Mouse (Mus musculus): Measurements from ENCODE around the gene Ltb4r1. TPM values are rescaled to one million over a fixed set of nuclear protein-coding genes. Genes with fewer than 3 reads are reported as not detected.

Gene Ltb4r1
- 0.26 TPM in 1 of 2 replicates, not detected in the other for polyA plus RNA-seq (2015; fragmentation: Nextera tagmentation; extraction: Ambion mirVana)

DNA sequence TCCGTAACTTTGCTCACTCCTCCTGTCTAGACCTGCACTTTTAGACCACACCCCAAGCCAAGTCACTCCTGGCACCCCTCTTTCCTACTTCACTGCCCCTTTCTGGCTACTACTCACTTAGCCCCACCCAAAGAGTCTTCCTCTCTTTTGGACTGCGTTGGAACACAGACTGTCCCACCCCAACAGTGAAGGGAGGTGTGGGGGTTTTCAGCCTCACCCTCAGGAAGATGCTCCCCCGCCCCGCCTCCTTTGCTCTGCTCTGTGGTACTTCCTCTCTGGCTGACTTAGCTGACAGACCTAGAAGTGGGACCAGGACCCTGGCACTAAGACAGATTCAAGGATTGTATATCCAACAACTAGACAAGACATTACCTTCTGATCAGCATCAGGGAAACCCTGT, at the start of gene Ltb4r1:
Gene Ltb4r1, plus strand, starts transcription at position 267 of the 400 bp plus-strand sequence.
- no peak within 1 kb of the TSS for H3K4me3 ChIP-seq
- H3K27me3 ChIP-seq = peaks cover 52% of the 10 kb centered on the region
- H3K4me2 ChIP-seq (replicated peaks) = no peak within 1 kb of the TSS
- no peak for ATAC-seq (replicated peaks)
- no peaks in the 10 kb centered on the region for H3K9me3 ChIP-seq
- H3K36me3 ChIP-seq = no peaks in the 10 kb centered on the region
- H3K9ac ChIP-seq (replicated peaks) = no peak within 1 kb of the TSS
- WGBS = 67% methylated on average over 4 of the region's 4 CpGs
- no peak within 1 kb of the TSS for H3K27ac ChIP-seq (replicated peaks)
- H3K4me1 ChIP-seq = peaks cover 14% of the 10 kb centered on the region

DNA sequence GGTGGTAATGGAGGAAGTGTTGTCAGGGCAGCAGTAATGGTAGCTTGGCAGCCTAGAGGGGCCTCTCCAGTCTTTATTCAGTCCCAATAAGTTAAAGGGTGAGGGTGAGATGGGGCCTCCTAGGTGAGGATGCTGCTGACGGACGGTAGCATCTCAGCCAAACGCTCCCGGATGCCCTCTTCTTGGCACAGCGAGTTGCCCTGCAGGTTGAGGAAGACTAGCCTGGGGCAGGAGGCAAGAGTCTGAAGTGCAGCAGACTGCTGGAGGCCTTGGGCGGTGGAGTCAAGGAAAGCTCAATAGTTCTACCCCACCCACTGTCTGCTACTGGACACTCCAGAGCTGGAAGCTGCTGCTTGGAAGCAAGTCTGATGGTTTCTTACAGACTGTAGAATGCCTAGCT, 49.5 kb upstream of the Ltb4r1 start:
- 0 out of 2 replicates have a peak, but pooled peaks cover 2% of the 10 kb centered on the region for H3K27me3 ChIP-seq
- no peak overlapping the region for H3K27ac ChIP-seq (replicated peaks)
- ATAC-seq (replicated peaks) = no peak
- H3K36me3 ChIP-seq = peaks cover 15% of the 10 kb centered on the region; the same call in 1 of the 2 replicates
- no peak overlapping the region for H3K4me2 ChIP-seq (replicated peaks)
- WGBS = 95% methylated on average over 6 of the region's 6 CpGs
- no peak overlapping the region for H3K9ac ChIP-seq (replicated peaks)
- H3K4me3 ChIP-seq = no peak overlapping the region
- peaks cover 5% of the 10 kb centered on the region for H3K4me1 ChIP-seq
- H3K9me3 ChIP-seq = no peaks in the 10 kb centered on the region

DNA sequence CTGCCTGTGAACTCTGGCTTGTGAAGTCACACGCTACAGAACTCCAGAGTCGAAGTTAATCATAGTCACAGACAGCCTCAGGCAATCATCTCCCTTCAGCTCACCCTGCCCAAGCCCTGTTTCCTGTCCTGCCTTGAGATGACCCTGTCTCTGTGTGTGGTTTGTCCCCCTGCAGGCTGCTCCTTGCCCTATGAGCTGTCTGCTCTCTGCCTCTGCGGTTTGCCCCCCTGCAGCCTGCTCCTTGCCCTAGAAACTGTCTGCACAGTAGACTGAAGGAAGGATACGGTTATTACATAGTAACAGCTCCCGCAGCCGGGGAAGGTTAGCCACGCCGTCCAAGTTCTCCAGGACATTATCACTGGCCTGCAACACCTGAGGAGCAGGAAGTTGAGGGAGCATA, 48.9 kb upstream of the Ltb4r1 start:
- no peak overlapping the region for H3K9ac ChIP-seq (replicated peaks)

DNA sequence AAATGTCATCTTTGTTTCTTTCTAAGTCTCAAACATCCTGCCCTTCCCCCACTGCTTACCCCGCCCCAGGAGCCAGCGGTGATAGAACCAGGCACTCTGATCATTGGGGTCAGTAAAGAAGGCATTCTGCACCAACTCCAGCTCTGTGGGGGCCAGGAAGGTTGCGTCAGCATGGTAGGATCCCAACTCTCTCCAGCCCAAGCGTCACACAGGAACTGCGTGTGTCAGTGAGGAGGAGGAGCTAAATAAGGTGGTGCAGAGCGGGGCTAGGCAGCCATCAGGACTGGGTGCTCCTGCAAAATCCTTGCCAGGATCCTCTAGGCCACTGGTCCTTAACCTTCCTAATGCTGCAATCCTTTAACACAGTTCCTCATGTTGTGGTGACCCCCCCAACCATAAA, 46.0 kb upstream of the Ltb4r1 start:
- no peak overlapping the region for H3K9ac ChIP-seq (replicated peaks)
- H3K9me3 ChIP-seq = no peaks in the 10 kb centered on the region
- H3K36me3 ChIP-seq = peaks cover 15% of the 10 kb centered on the region; the same call in 1 of the 2 replicates
- no peak overlapping the region for H3K4me3 ChIP-seq
- H3K4me2 ChIP-seq (replicated peaks) = no peak overlapping the region
- no peak for ATAC-seq (replicated peaks)
- no peaks in the 10 kb centered on the region for H3K27me3 ChIP-seq
- H3K4me1 ChIP-seq = peaks cover 13% of the 10 kb centered on the region
- H3K27ac ChIP-seq (replicated peaks) = no peak overlapping the region
- 89% methylated on average over 6 of the region's 6 CpGs for WGBS

More for the DNA sequence above, 48.9 kb upstream of the Ltb4r1 start:
- 89% methylated on average over 8 of the region's 8 CpGs for WGBS
- no peak for ATAC-seq (replicated peaks)
- H3K4me1 ChIP-seq = peaks cover 8% of the 10 kb centered on the region
- H3K4me2 ChIP-seq (replicated peaks) = no peak overlapping the region
- no peak overlapping the region for H3K4me3 ChIP-seq
- H3K36me3 ChIP-seq = peaks cover 15% of the 10 kb centered on the region; the same call in 1 of the 2 replicates
- no peak overlapping the region for H3K27ac ChIP-seq (replicated peaks)
- H3K9me3 ChIP-seq = no peaks in the 10 kb centered on the region
- H3K27me3 ChIP-seq = 0 out of 2 replicates have a peak, but pooled peaks cover 2% of the 10 kb centered on the region

DNA sequence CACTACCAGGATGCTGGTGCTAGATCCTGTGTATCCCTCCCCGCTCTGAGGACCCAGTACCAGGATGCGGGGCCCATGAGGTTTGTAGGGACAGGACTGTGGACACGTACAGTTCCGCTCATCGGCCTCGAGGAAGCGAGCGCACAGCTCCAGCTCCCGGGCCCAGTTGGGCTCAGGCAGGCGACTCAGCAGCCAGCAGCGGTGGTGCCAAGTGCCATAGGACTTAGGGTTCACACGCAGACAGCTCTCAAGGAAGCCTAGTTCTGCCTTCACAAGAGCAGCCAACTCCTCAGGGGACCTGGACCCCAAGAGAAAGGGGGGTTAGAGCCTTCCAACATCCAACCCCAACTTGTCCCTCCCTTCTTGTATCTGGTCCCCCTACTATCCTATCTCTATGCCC, 45.1 kb upstream of the Ltb4r1 start:
- Histone ChIP-seq H3K4me3 (no peak overlapping the region), H3K4me1 (peaks cover 13% of the 10 kb centered on the region), H3K4me2 (replicated peaks) (no peak overlapping the region), H3K9ac (replicated peaks) (no peak overlapping the region), H3K27me3 (no peaks in the 10 kb centered on the region), H3K27ac (replicated peaks) (no peak overlapping the region), H3K36me3 (peaks cover 15% of the 10 kb centered on the region; the same call in 1 of the 2 replicates), H3K9me3 (no peaks in the 10 kb centered on the region)
- no peak for ATAC-seq (replicated peaks)
- WGBS = 94% methylated on average over 12 of the region's 12 CpGs

DNA sequence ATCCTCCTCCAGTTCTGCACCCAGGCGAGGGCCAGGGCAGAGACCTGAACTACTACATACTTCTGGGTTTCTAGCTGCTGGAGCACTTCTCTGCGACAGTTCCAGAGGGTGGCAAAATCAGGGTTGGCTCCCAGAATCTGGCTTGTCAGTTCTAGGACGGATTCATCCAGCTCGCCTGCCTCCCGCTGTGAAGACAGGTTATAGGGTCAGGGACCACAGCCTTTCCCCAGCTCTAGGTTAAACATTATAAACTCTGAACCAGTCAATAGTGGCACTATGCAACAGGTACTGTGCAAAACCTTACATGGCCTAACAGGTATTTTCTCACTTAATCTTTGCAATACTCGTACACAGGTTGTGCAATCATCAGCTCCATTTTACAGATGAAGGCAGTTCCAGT, 44.7 kb upstream of the Ltb4r1 start:
- no peak for ATAC-seq (replicated peaks)

DNA sequence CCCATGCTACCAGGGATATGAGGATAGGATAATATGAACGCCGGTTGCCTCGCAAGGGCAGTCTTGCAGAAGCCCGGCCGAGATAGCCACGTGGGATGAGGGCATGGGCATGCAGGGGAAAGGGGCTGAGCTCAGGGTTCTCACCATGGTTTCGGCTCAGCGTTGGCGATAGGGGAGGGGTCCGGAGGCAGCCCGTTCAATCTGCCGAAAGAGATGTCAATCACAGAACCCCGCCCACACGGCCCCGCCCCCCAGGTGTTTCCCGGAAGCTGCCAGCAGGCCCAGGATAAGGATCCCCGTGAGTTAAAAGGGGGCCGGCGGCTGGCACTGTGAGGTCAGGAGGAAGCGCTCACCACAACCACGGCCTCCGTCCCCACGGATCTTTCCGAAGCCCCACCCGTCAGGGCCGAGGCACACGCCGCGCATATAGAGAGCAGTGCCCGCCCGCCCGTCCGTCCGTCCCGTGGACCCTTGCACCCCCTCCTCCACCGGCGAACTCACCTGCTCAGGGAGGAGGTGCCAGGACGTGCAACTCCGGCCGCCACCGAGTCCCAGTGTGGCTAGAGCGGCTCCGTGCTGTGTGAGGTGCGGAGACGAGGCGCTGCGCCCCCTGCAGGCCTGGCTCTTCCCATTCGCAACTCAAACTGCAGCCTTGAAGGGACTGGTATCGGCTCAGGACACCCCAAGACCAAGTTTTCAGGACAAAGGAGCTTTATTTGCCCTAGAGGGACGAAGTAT, 43.9 kb upstream of the Ltb4r1 start, which contains the start of gene Rabggta:
Gene Rabggta, minus strand, starts transcription at position 564 of the 738 bp plus-strand sequence.
- ATAC-seq (replicated peaks) = peak; percentile 96
- H3K27me3 ChIP-seq = no peaks in the 10 kb centered on the region

More for the DNA sequence above, 44.7 kb upstream of the Ltb4r1 start:
- H3K27ac ChIP-seq (replicated peaks) = no peak overlapping the region
- H3K9me3 ChIP-seq = no peaks in the 10 kb centered on the region
- H3K9ac ChIP-seq (replicated peaks) = peak overlapping the region; percentile 81; the same call in 1 of the 2 replicates
- 75% methylated on average over 6 of the region's 6 CpGs for WGBS
- H3K4me3 ChIP-seq = peak overlapping the region; percentile 93
- peaks cover 13% of the 10 kb centered on the region for H3K4me1 ChIP-seq
- H3K27me3 ChIP-seq = no peaks in the 10 kb centered on the region
- H3K36me3 ChIP-seq = peaks cover 15% of the 10 kb centered on the region; the same call in 1 of the 2 replicates
- peak overlapping the region; percentile 53 for H3K4me2 ChIP-seq (replicated peaks)

DNA sequence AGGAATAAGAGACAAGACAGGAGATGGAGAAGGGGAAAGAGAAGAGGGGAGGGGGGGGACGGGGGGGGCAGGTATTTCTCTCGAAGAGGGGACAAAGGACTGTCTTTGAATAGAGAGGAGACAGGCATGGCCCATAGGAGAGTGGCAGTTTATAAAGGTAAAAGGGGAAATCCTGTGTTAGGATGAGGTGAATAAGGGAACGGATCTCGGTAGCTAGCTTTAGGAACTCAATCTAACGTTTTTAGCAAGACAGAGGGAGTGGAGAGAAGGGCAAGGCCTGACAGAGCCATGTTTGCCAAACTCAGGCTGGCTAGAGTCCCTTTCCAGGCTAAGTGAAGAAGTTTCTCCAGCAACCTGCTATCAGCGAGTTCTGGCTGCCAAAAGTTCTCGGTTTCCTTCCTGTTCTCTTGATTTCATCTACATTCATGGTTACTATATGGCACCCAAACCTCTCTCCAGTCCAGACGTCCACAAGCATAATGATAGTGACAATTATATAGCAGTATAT, 43.3 kb upstream of the Ltb4r1 start:
- ATAC-seq (replicated peaks) = no peak
- peak overlapping the region; percentile 92 for H3K27ac ChIP-seq (replicated peaks)

More for the DNA sequence above, 43.9 kb upstream of the Ltb4r1 start, which contains the start of gene Rabggta:
- Histone ChIP-seq H3K9me3 (no peaks in the 10 kb centered on the region), H3K4me3 (peak within 1 kb of the TSS; percentile 93), H3K36me3 (peaks cover 13% of the 10 kb centered on the region; the same call in 1 of the 2 replicates), H3K9ac (replicated peaks) (peak within 1 kb of the TSS; percentile 81), H3K4me1 (peaks cover 13% of the 10 kb centered on the region), H3K27ac (replicated peaks) (peak within 1 kb of the TSS; percentile 92), H3K4me2 (replicated peaks) (peak within 1 kb of the TSS; percentile 53)
- under 1% methylated on average over 50 of the region's 50 CpGs for WGBS

DNA sequence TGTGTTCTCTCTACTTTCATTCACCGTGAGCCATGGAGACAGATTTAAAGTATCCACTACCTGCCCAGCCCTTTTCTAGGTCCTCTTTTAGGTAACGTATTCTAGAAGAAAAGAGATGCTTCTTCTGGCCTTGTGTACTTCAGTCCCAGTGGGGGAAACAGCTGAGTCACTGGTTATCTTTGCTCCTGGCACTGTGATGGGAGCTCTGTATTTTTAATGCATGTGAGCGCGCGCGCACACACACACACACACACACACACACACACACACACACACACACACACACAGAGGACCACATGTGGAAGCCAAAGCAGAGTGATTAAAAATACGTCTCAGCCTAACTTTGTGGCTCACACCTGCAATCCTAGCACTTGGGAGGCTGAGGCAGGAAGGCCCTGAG, 42.3 kb upstream of the Ltb4r1 start:
- Histone ChIP-seq H3K27ac (replicated peaks) (no peak overlapping the region), H3K4me1 (peaks cover 13% of the 10 kb centered on the region), H3K4me3 (no peak overlapping the region), H3K9me3 (no peaks in the 10 kb centered on the region), H3K9ac (replicated peaks) (no peak overlapping the region), H3K36me3 (0 out of 2 replicates have a peak, but pooled peaks cover 5% of the 10 kb centered on the region), H3K27me3 (no peaks in the 10 kb centered on the region), H3K4me2 (replicated peaks) (no peak overlapping the region)
- no peak for ATAC-seq (replicated peaks)
- 89% methylated on average over 7 of the region's 7 CpGs for WGBS

More for the DNA sequence above, 43.3 kb upstream of the Ltb4r1 start:
- H3K9me3 ChIP-seq = no peaks in the 10 kb centered on the region
- H3K9ac ChIP-seq (replicated peaks) = peak overlapping the region; percentile 81
- H3K4me2 ChIP-seq (replicated peaks) = peak overlapping the region; percentile 53
- WGBS = 47% methylated on average over 8 of the region's 8 CpGs
- H3K36me3 ChIP-seq = peaks cover 10% of the 10 kb centered on the region; the same call in 1 of the 2 replicates
- peaks cover 13% of the 10 kb centered on the region for H3K4me1 ChIP-seq
- no peaks in the 10 kb centered on the region for H3K27me3 ChIP-seq
- H3K4me3 ChIP-seq = peak overlapping the region; percentile 93

DNA sequence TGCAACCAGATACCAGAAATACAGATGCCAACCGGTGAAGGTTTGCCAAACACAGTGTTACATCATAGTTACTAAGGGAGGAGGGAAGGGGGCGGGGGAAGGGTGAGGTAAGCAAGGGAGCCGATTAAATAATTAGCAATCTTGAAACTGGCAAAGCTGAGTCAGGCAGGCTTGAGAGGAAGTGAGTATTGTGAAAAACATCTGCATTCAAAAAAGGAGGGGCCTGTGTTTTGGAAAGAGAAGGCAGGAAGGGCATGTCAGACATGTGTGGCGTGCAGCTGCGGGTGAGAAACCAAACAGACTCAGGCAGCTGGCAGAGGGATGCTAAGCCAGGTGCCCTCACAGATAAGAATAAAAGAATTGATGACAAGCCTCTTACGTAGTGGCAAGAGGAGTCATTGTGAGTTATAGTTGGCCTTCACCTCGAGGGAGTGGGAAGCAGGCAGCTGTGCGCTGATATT, 41.3 kb upstream of the Ltb4r1 start:
- no peak overlapping the region for H3K9ac ChIP-seq (replicated peaks)
- no peak for ATAC-seq (replicated peaks)
- H3K9me3 ChIP-seq = no peaks in the 10 kb centered on the region
- H3K36me3 ChIP-seq = 0 out of 2 replicates have a peak, but pooled peaks cover 4% of the 10 kb centered on the region
- no peaks in the 10 kb centered on the region for H3K27me3 ChIP-seq
- peaks cover 13% of the 10 kb centered on the region for H3K4me1 ChIP-seq
- no peak overlapping the region for H3K4me2 ChIP-seq (replicated peaks)
- 63% methylated on average over 8 of the region's 8 CpGs for WGBS
- H3K4me3 ChIP-seq = no peak overlapping the region
- H3K27ac ChIP-seq (replicated peaks) = no peak overlapping the region

DNA sequence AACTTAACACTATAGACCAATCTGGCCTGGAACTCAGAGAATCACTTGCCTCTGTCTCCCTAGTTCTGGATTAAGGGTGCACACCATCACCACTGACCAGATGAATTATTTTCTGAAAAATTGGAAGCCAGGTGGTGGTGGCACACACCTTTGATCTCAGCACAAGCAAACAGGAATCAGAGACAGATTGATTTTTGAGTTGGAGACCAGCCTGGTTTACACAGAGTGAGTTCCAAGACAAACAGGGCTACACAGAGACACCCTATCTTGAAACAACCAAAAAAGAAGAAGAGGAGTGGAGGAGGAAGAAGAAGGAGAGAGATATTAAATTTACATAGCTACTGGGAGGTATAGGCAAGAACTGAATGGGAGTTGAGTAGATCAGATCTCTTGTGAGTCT, 39.5 kb upstream of the Ltb4r1 start:
- Histone ChIP-seq H3K9me3 (no peaks in the 10 kb centered on the region), H3K4me2 (replicated peaks) (no peak overlapping the region), H3K4me1 (peaks cover 20% of the 10 kb centered on the region), H3K36me3 (no peaks in the 10 kb centered on the region), H3K9ac (replicated peaks) (no peak overlapping the region), H3K27me3 (no peaks in the 10 kb centered on the region), H3K4me3 (no peak overlapping the region), H3K27ac (replicated peaks) (no peak overlapping the region)
- ATAC-seq (replicated peaks) = no peak
